Mouse (Mus musculus) G1E (cell line): Measurements from ENCODE around the gene Dhx57. TPM values are rescaled to one million over a fixed set of nuclear protein-coding genes. Genes with fewer than 3 reads are reported as not detected.

ENCODE experiments used
- ATAC-seq: 2 replicates; pipeline ENCODE4 v1.8.0; 2016; ENCODE audit warnings: mild to moderate bottlenecking; ENCODE audit not compliant: insufficient number of reproducible peaks, poor library complexity, low FRiP score, severe bottlenecking; ENCODE audit errors: extremely low read depth
- DNase-seq: peaks from one replicate; pipeline ENCODE4 v3.0.0; 2012; ENCODE audit warnings: low spot score
- H3K27me3 ChIP-seq: 2 replicates; pipeline ENCODE4 v1.6.1; 2012; ENCODE audit warnings: mild to moderate bottlenecking, low read length, inconsistent platforms; ENCODE audit not compliant: insufficient read depth
- H3K36me3 ChIP-seq: replicated peaks from 2 replicates; pipeline ENCODE3; 2012; ENCODE audit warnings: mild to moderate bottlenecking, inconsistent platforms
- H3K4me1 ChIP-seq: 2 replicates; pipeline ENCODE4 v1.6.1; 2012; ENCODE audit warnings: low read depth, low read length, inconsistent platforms, mixed read lengths; ENCODE audit not compliant: insufficient read depth
- H3K4me3 ChIP-seq: 2 replicates; pipeline ENCODE4 v1.5.1; 2012; ENCODE audit warnings: low read depth, mild to moderate bottlenecking, inconsistent platforms, low read length, moderate library complexity, mixed read lengths
- H3K9me3 ChIP-seq: replicated peaks from 2 replicates; pipeline ENCODE4 v1.6.1; 2012; ENCODE audit warnings: inconsistent platforms
- CTCF ChIP-seq: IDR thresholded peaks from 2 replicates; pipeline ENCODE4 v1.5.1; 2012; ENCODE audit warnings: low read depth, low read length, inconsistent platforms, mixed read lengths
- GATA1 ChIP-seq: IDR thresholded peaks from 2 replicates; pipeline ENCODE4 v1.6.1; 2012; ENCODE audit warnings: borderline replicate concordance, low read length, inconsistent platforms, mixed read lengths
- GATA2 ChIP-seq: IDR thresholded peaks from 2 replicates; pipeline ENCODE4 v1.6.1; 2012; ENCODE audit warnings: low read depth, low read length, inconsistent platforms, borderline replicate concordance
- POLR2AphosphoS5 ChIP-seq: IDR thresholded peaks from 2 replicates; pipeline ENCODE4 v1.6.1; 2012; ENCODE audit warnings: low read depth, low read length, inconsistent platforms; ENCODE audit not compliant: insufficient replicate concordance
- TAL1 ChIP-seq: conservative IDR thresholded peaks from 2 replicates; pipeline ENCODE4 v1.6.1; 2012; ENCODE audit warnings: low read depth, low read length, inconsistent platforms, mixed read lengths
- polyA plus RNA-seq: library from polyadenylated mRNA; stranded (reverse); fragments of >175 nt; gene quantifications from 2 replicates; pipeline ENCODE4 v1.2.3, GENCODE M21; 2012
- total RNA-seq, 2 experiments: library from RNA; stranded (forward) in 1 of 2; stranded (reverse) in 1 of 2; fragments of 200-1000 nt in 1 of 2; fragments of >200 nt in 1 of 2; fragmentation: Nextera tagmentation in 1 of 2; gene quantifications; 2 replicates each; pipeline ENCODE4 v1.2.3; 2014 to 2017

Gene Dhx57
- total and polyA plus RNA-seq, 3 experiments, result 7.7 to 29.0 (median 15.7) TPM

GRCm38 (mm10) chr17:80206671-80207581 is 83.3 kb downstream of the Dhx57 start, which contains the start of the genes Srsf7 and Ttc39d:
Srsf7 (minus strand) TSS chr17:80207307.
Ttc39d (plus strand) TSS chr17:80207460.
- ATAC-seq, result peak; percentile 87
- peak within 1 kb of the TSS; percentile 99 for H3K4me3 ChIP-seq
- H3K4me1 ChIP-seq, result peaks cover 29% of the 10 kb centered on the region
- peak; percentile 94 for DNase-seq
- H3K27me3 ChIP-seq, result no peaks in the 10 kb centered on the region
- no peaks in the 10 kb centered on the region for H3K9me3 ChIP-seq
- TF ChIP-seq GATA2, result no peak
- TF ChIP-seq POLR2AphosphoS5, result peak; percentile 99
- peaks cover 42% of the 10 kb centered on the region for H3K36me3 ChIP-seq

GRCm38 (mm10) chr17:80206301-80206670 is 84.0 kb downstream of the Dhx57 start:
- Histone ChIP-seq H3K27me3 (no peaks in the 10 kb centered on the region), H3K36me3 (peaks cover 48% of the 10 kb centered on the region), H3K4me3 (peak overlapping the region; percentile 99), H3K9me3 (no peaks in the 10 kb centered on the region), H3K4me1 (peaks cover 29% of the 10 kb centered on the region)
- no peak for TF ChIP-seq TAL1
- TF ChIP-seq CTCF, result no peak
- TF ChIP-seq GATA1, result no peak
- no peak for TF ChIP-seq GATA2
- TF ChIP-seq POLR2AphosphoS5, result no peak
- DNase-seq, result peak; percentile 49
- ATAC-seq, result no peak

- no peak for ATAC-seq
- TF ChIP-seq GATA2, result no peak
- no peak for TF ChIP-seq POLR2AphosphoS5
- TF ChIP-seq GATA1, result no peak
- TF ChIP-seq CTCF, result no peak
- no peak for TF ChIP-seq TAL1
- Histone ChIP-seq H3K9me3 (no peaks in the 10 kb centered on the region), H3K4me1 (peaks cover 29% of the 10 kb centered on the region), H3K36me3 (peaks cover 53% of the 10 kb centered on the region), H3K27me3 (no peaks in the 10 kb centered on the region), H3K4me3 (peak overlapping the region; percentile 99)
- no peak for DNase-seq
Observed at GRCm38 (mm10) chr17:80205657-80206056, 84.6 kb downstream of the Dhx57 start.

- no peak for DNase-seq
- TF ChIP-seq GATA1 (no peak), POLR2AphosphoS5 (0 out of 2 replicates have a peak, but pooled peaks have one; percentile 72)
- H3K4me1 ChIP-seq, result peaks cover 20% of the 10 kb centered on the region
- peaks cover 81% of the 10 kb centered on the region for H3K36me3 ChIP-seq
- no peaks in the 10 kb centered on the region for H3K9me3 ChIP-seq
- H3K27me3 ChIP-seq, result no peaks in the 10 kb centered on the region
- peak; percentile 18; the same call in 1 of the 2 replicates for ATAC-seq
- no peak overlapping the region for H3K4me3 ChIP-seq
Observed at GRCm38 (mm10) chr17:80199160-80199778, 91.0 kb downstream of the Dhx57 start.

GRCm38 (mm10) chr17:80193075-80193474 is 97.2 kb downstream of the Dhx57 start:
- DNase-seq, result no peak

More at GRCm38 (mm10) chr17:80193075-80193474, 97.2 kb downstream of the Dhx57 start:
- ATAC-seq, result no peak
- TF ChIP-seq TAL1, result no peak
- TF ChIP-seq POLR2AphosphoS5, result no peak
- no peak for TF ChIP-seq GATA2
- no peak for TF ChIP-seq CTCF
- no peak for TF ChIP-seq GATA1
- H3K9me3 ChIP-seq, result no peaks in the 10 kb centered on the region
- H3K4me1 ChIP-seq, result no peaks in the 10 kb centered on the region; the same call in 1 of the 2 replicates
- no peaks in the 10 kb centered on the region for H3K27me3 ChIP-seq
- no peak overlapping the region for H3K4me3 ChIP-seq
- peaks cover 31% of the 10 kb centered on the region for H3K36me3 ChIP-seq

Other genes starting within 250 kb of the Dhx57 start
- gene Hnrnpll, start 228.1 kb downstream of the Dhx57 start, total RNA-seq (2014; fragmentation: Nextera tagmentation), result 97.0 and 98.6 TPM in 2 replicates
- gene Hnrnpll, start 228.1 kb downstream of the Dhx57 start, total RNA-seq (2017), result 66.3 and 76.5 TPM in 2 replicates
- gene Hnrnpll, start 228.1 kb downstream of the Dhx57 start, polyA plus RNA-seq, result 50.1 and 62.3 TPM in 2 replicates
- not detected in 2 replicates for gene Galm, start 163.0 kb downstream of the Dhx57 start, total RNA-seq (2014; fragmentation: Nextera tagmentation)
- gene Galm, start 163.0 kb downstream of the Dhx57 start, total RNA-seq (2017), result not detected in 2 replicates
- gene Galm, start 163.0 kb downstream of the Dhx57 start, polyA plus RNA-seq, result not detected in 2 replicates
- gene Srsf7, start 83.2 kb downstream of the Dhx57 start, total RNA-seq (2014; fragmentation: Nextera tagmentation), result 351 and 376 TPM in 2 replicates
- gene Srsf7, start 83.2 kb downstream of the Dhx57 start, total RNA-seq (2017), result 435 and 486 TPM in 2 replicates
- gene Srsf7, start 83.2 kb downstream of the Dhx57 start, polyA plus RNA-seq, result 134 and 226 TPM in 2 replicates
- 0.30 TPM in 1 of 2 replicates, not detected in the other for gene Ttc39d, start 83.0 kb downstream of the Dhx57 start, total RNA-seq (2014; fragmentation: Nextera tagmentation)
- gene Ttc39d, start 83.0 kb downstream of the Dhx57 start, total RNA-seq (2017), result 0.12 and 0.16 TPM in 2 replicates
- gene Ttc39d, start 83.0 kb downstream of the Dhx57 start, polyA plus RNA-seq, result not detected in 2 replicates
- gene Gemin6, start 66.0 kb downstream of the Dhx57 start, total RNA-seq (2014; fragmentation: Nextera tagmentation), result 28.8 and 30.9 TPM in 2 replicates
- gene Gemin6, start 66.0 kb downstream of the Dhx57 start, total RNA-seq (2017), result 42.7 and 43.7 TPM in 2 replicates
- 0.96 and 1.4 TPM in 2 replicates for gene Gemin6, start 66.0 kb downstream of the Dhx57 start, polyA plus RNA-seq
- gene Morn2, start 273 bp downstream of the Dhx57 start, total RNA-seq (2014; fragmentation: Nextera tagmentation), result 32.8 and 34.3 TPM in 2 replicates
- gene Morn2, start 273 bp downstream of the Dhx57 start, total RNA-seq (2017), result 20.8 and 24.0 TPM in 2 replicates
- 3.3 and 3.5 TPM in 2 replicates for gene Morn2, start 273 bp downstream of the Dhx57 start, polyA plus RNA-seq
- not detected in 2 replicates for gene Arhgef33, start 16.9 kb upstream of the Dhx57 start, total RNA-seq (2014; fragmentation: Nextera tagmentation)
- gene Arhgef33, start 16.9 kb upstream of the Dhx57 start, total RNA-seq (2017), result 0.27 and 0.29 TPM in 2 replicates
- 0.07 TPM in 1 of 2 replicates, not detected in the other for gene Arhgef33, start 16.9 kb upstream of the Dhx57 start, polyA plus RNA-seq
- gene Gm10190, start 83.1 kb upstream of the Dhx57 start, total RNA-seq (2014; fragmentation: Nextera tagmentation), result not detected in 2 replicates
- gene Gm10190, start 83.1 kb upstream of the Dhx57 start, total RNA-seq (2017), result not detected in 2 replicates
- gene Gm10190, start 83.1 kb upstream of the Dhx57 start, polyA plus RNA-seq, result not detected in 2 replicates
- 54.4 and 66.9 TPM in 2 replicates for gene Sos1, start 190.0 kb upstream of the Dhx57 start, total RNA-seq (2014; fragmentation: Nextera tagmentation)
- gene Sos1, start 190.0 kb upstream of the Dhx57 start, total RNA-seq (2017), result 8.4 and 9.1 TPM in 2 replicates
- 3.0 and 3.2 TPM in 2 replicates for gene Sos1, start 190.0 kb upstream of the Dhx57 start, polyA plus RNA-seq